Mouse (Mus musculus) limb, embryonic 11.5 days (tissue): ENCODE measurements around the gene Clstn1. TPM values are rescaled to one million over a fixed set of nuclear protein-coding genes. Genes with fewer than 3 reads are reported as not detected.

ENCODE experiments used
- ATAC-seq: fragments of 200-750 bp; cut with Nextera tagmentation; 2 replicates; pipeline ENCODE4 v1.8.0; 2017; ENCODE audit warnings: low read depth; ENCODE audit not compliant: insufficient number of reproducible peaks, low FRiP score, low TSS enrichment
- DNase-seq: peaks from one replicate; pipeline ENCODE4 v3.0.0-alpha.2; 2015; ENCODE audit warnings: low spot score
- H3K27ac ChIP-seq: fragments of 300-500 bp; sonication (generic); replicated peaks from 2 replicates; pipeline ENCODE4 v1.5.1; 2014; ENCODE audit warnings: low read depth, mild to moderate bottlenecking, low read length
- H3K27me3 ChIP-seq: fragments of 300-500 bp; sonication (generic); 2 replicates; pipeline ENCODE4 v1.6.1; 2014; ENCODE audit warnings: mild to moderate bottlenecking, low read length, mixed read lengths; ENCODE audit not compliant: control insufficient read depth, insufficient read depth
- H3K36me3 ChIP-seq: fragments of 300-500 bp; sonication (generic); 2 replicates; pipeline ENCODE4 v1.6.1; 2014; ENCODE audit warnings: mild to moderate bottlenecking, low read length, moderate library complexity, mixed read lengths; ENCODE audit not compliant: control insufficient read depth, insufficient read depth
- H3K4me1 ChIP-seq: fragments of 300-500 bp; sonication (generic); 2 replicates; pipeline ENCODE4 v1.6.1; 2014; ENCODE audit warnings: low read length, mixed read lengths; ENCODE audit not compliant: control insufficient read depth, insufficient read depth
- H3K4me2 ChIP-seq: fragments of 300-500 bp; sonication (generic); 2 replicates; pipeline ENCODE4 v1.6.1; 2014; ENCODE audit warnings: low read depth, mild to moderate bottlenecking, moderate library complexity; ENCODE audit not compliant: severe bottlenecking
- H3K4me3 ChIP-seq: fragments of 300-500 bp; sonication (generic); 2 replicates; pipeline ENCODE4 v1.5.1; 2014; ENCODE audit warnings: low read depth, low read length
- H3K9ac ChIP-seq: fragments of 300-500 bp; sonication (generic); 2 replicates; pipeline ENCODE4 v1.6.1; 2014; ENCODE audit warnings: mild to moderate bottlenecking, low read length
- H3K9me3 ChIP-seq: fragments of 300-500 bp; sonication (generic); 2 replicates; pipeline ENCODE4 v1.6.1; 2016; ENCODE audit warnings: low read length; ENCODE audit not compliant: control insufficient read depth
- WGBS: fragments of 180-500 bp; shearing (Covaris S2); extraction: QIAGEN DNeasy Blood & Tissue Kit; methylation state at CpG from one replicate; pipeline ENCODE4 v1.1.7; 2014; 5-methylcytosine and 5-hydroxymethylcytosine counted together
- polyA plus RNA-seq: library from polyadenylated mRNA; unstranded; fragments of >200 nt; fragmentation: Nextera tagmentation; extraction: Ambion mirVana; gene quantifications from 2 replicates; pipeline ENCODE4 v1.2.1, GENCODE M21; 2014

The Clstn1 gene
- polyA plus RNA-seq, 1 experiment from 2014 or later = 24.7 TPM

- no peak overlapping the region for H3K9ac ChIP-seq
- peaks cover 14% of the 10 kb centered on the region for H3K4me1 ChIP-seq
- 67% methylated on average over 13 of the region's 13 CpGs for WGBS
- H3K9me3 ChIP-seq = no peaks in the 10 kb centered on the region
- H3K4me3 ChIP-seq = no peak overlapping the region
- no peaks in the 10 kb centered on the region for H3K27me3 ChIP-seq
- H3K4me2 ChIP-seq = no peak overlapping the region
- no peak overlapping the region for H3K27ac ChIP-seq
- no peaks in the 10 kb centered on the region for H3K36me3 ChIP-seq
- no peak for DNase-seq
- no peak for ATAC-seq
Measured at GRCm38 (mm10) chr4:149578085-149578681, 8.1 kb upstream of the Clstn1 start.

- DNase-seq = no peak
- H3K27ac ChIP-seq = no peak overlapping the region
- no peak overlapping the region for H3K4me3 ChIP-seq
- H3K36me3 ChIP-seq = no peaks in the 10 kb centered on the region
- H3K9ac ChIP-seq = no peak overlapping the region
- ATAC-seq = no peak
- 50% methylated on average over 7 of the region's 7 CpGs for WGBS
- no peaks in the 10 kb centered on the region for H3K9me3 ChIP-seq
- no peak overlapping the region for H3K4me2 ChIP-seq
- H3K27me3 ChIP-seq = no peaks in the 10 kb centered on the region
- peaks cover 14% of the 10 kb centered on the region for H3K4me1 ChIP-seq
Measured at GRCm38 (mm10) chr4:149578831-149579230, 7.4 kb upstream of the Clstn1 start.

DNA sequence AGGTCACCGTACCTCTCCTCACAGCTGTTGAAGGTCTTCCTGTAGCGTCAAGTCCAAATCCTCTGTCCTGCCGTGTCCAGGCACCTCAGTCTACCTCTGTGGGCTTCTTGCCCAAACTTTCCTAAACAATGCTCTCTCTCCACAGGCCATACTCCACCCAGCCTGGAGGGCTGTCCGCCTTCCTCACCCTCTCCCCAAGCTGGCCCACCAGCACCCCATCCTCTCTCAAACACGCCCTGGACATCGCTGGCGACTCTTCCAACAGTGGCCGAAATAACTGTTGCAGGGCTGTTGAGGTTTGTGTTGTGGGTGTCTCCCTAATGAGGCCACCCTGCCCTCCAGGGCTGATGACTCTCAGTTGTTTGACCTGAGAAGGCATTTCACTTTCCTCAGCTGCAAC lies 1.0 kb upstream of the Clstn1 start:
- DNase-seq (no peak), ATAC-seq (no peak)
- H3K4me2 ChIP-seq = no peak overlapping the region
- no peak overlapping the region for H3K9ac ChIP-seq
- H3K27ac ChIP-seq = no peak overlapping the region
- WGBS = 77% methylated on average over 8 of the region's 8 CpGs
- 0 out of 2 replicates have a peak, but pooled peaks cover 12% of the 10 kb centered on the region for H3K4me1 ChIP-seq
- no peaks in the 10 kb centered on the region for H3K36me3 ChIP-seq
- no peak overlapping the region for H3K4me3 ChIP-seq
- peaks cover 25% of the 10 kb centered on the region for H3K27me3 ChIP-seq
- H3K9me3 ChIP-seq = no peaks in the 10 kb centered on the region

DNA sequence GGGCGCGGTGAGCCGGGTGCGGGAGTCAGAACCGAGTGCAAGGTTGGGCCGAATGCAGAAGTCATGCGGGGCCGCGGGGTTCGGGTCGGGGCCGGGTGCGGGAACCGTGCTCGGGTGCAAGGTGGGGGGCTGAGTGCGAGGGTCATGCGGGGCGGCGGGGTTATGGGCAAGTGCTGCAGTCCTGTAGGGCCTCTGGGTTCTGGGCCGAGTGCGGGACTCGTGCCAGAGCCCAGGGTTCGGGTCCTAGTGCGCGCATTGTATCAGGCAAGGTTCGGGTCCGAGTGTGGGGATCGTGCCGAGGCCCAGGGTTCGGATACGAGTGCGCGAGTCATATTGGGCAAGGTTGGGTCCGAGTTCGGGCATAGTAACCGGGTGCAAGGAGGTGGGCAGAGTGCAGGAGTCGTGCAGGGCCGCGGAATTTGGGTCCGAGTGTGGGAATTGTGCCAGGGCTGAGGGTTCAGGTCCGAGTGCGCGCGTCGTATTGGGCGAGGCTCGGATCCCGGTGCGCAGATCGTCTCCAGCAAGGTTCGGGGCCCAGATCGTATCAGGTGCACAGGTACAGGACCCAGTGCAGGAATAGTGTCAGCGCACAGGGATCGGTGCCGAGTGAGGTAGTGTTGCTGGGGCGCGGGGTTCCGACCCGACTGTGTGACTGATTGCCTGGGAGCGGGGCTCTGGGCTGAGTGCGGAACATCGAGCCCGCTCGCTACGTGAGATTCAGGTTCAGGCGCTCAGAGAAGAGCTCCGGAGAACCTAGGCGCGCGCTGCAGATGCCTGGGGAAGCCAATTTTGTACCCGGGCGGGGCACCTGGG lies 721 bp downstream of the Clstn1 start:
- Histone ChIP-seq H3K27ac (no peak overlapping the region), H3K27me3 (peaks cover 25% of the 10 kb centered on the region), H3K36me3 (no peaks in the 10 kb centered on the region), H3K4me2 (peak overlapping the region; percentile 96), H3K4me1 (0 out of 2 replicates have a peak, but pooled peaks cover 12% of the 10 kb centered on the region), H3K9ac (peak overlapping the region; percentile 92), H3K9me3 (no peaks in the 10 kb centered on the region), H3K4me3 (peak overlapping the region; percentile 80)
- WGBS = under 1% methylated on average over 68 of the region's 72 CpGs
- ATAC-seq (peak; percentile 67), DNase-seq (peak; percentile 64)

DNA sequence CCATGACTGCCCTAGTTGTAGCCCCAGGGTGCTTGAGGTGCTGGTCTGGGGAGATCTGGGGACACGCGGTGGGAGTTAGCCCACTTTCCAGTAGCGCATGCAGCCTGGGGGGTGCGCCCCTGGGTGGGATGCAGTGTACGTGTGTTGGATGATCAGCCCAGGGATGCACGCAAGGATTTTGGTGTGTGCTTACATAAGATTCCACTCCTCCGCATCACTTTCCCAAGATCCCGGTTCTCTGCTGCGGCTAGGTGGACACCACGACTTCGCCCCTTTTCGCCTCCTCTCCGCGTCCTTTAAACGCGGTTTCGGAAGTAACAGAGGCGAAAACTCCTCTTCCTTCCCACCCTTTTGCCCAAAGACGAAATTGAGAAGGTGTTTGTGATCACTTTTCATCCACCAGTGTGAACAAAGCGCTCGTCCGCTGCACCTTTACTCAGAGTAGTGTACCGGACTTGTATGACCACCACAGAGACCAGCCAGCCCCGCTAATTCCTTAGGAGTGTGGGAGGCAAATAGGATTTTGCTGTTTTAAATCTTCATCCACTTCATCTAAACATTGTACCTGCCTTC lies 1.4 kb downstream of the Clstn1 start:
- peak overlapping the region; percentile 92 for H3K9ac ChIP-seq
- peak overlapping the region; percentile 80 for H3K4me3 ChIP-seq
- no peaks in the 10 kb centered on the region for H3K9me3 ChIP-seq
- DNase-seq (peak; percentile 55), ATAC-seq (no peak)
- H3K27ac ChIP-seq = no peak overlapping the region
- no peaks in the 10 kb centered on the region for H3K36me3 ChIP-seq
- H3K4me2 ChIP-seq = peak overlapping the region; percentile 96
- H3K4me1 ChIP-seq = 0 out of 2 replicates have a peak, but pooled peaks cover 12% of the 10 kb centered on the region
- peaks cover 25% of the 10 kb centered on the region for H3K27me3 ChIP-seq
- WGBS = 3% methylated on average over 24 of the region's 24 CpGs

GRCm38 (mm10) chr4:149590200-149590599 lies 3.9 kb downstream of the Clstn1 start:
- 0 out of 2 replicates have a peak, but pooled peaks cover 12% of the 10 kb centered on the region for H3K4me1 ChIP-seq
- H3K36me3 ChIP-seq = no peaks in the 10 kb centered on the region
- H3K4me3 ChIP-seq = no peak overlapping the region
- DNase-seq (no peak), ATAC-seq (no peak)
- 75% methylated on average over 1 of the region's 1 CpGs for WGBS
- no peaks in the 10 kb centered on the region for H3K9me3 ChIP-seq
- H3K27me3 ChIP-seq = peaks cover 22% of the 10 kb centered on the region
- no peak overlapping the region for H3K27ac ChIP-seq
- H3K4me2 ChIP-seq = no peak overlapping the region
- no peak overlapping the region for H3K9ac ChIP-seq

- DNase-seq = peak; percentile 23
- Histone ChIP-seq H3K4me1 (0 out of 2 replicates have a peak, but pooled peaks cover 12% of the 10 kb centered on the region), H3K9ac (no peak overlapping the region), H3K27ac (no peak overlapping the region), H3K9me3 (no peaks in the 10 kb centered on the region), H3K4me3 (no peak overlapping the region), H3K27me3 (peaks cover 21% of the 10 kb centered on the region), H3K4me2 (no peak overlapping the region), H3K36me3 (no peaks in the 10 kb centered on the region)
- 90% methylated on average over 2 of the region's 2 CpGs for WGBS
- ATAC-seq = no peak
Measured at GRCm38 (mm10) chr4:149591486-149591885, 5.2 kb downstream of the Clstn1 start.

GRCm38 (mm10) chr4:149594913-149595581 lies 8.8 kb downstream of the Clstn1 start:
- Histone ChIP-seq H3K27me3 (no peaks in the 10 kb centered on the region), H3K4me1 (no peaks in the 10 kb centered on the region), H3K9me3 (no peaks in the 10 kb centered on the region), H3K36me3 (no peaks in the 10 kb centered on the region), H3K4me2 (no peak overlapping the region), H3K4me3 (no peak overlapping the region), H3K27ac (no peak overlapping the region), H3K9ac (no peak overlapping the region)
- ATAC-seq (no peak), DNase-seq (no peak)
- 90% methylated on average over 9 of the region's 9 CpGs for WGBS
